Mouse (Mus musculus): ENCODE results near the gene Dcdc2b.

- no peak for TF ChIP-seq POLR2A (IDR thresholded peaks at IDR 0.05; ENCODE audit: low read depth, low read length)
- no peak for TF ChIP-seq CTCF (IDR thresholded peaks at IDR 0.05; ENCODE audit: extremely low read depth, insufficient read depth, insufficient read length, insufficient replicate concordance)
Measured at GRCm38 (mm10) chr4:129582251-129582650, 31.8 kb downstream of the Dcdc2b start.
